ENCODE assay signal across 24 mouse cellular contexts in genomic region chr12:78923539-78924189, GRCm38 (mm10). TPM values are rescaled to one million over a fixed set of nuclear protein-coding genes. Genes with fewer than 3 reads are reported as not detected.
DNase-seq lines count a peak whose midpoint lies in the region; ATAC-seq and TF ChIP-seq lines count a peak whose summit lies in the region.
"Had no signal": no experiment of that assay in that cellular context is flagged by ENCODE, and none has a peak within 500 bp of the region (broad histone marks: within the 10 kb centered on the region; RNA-seq: fewer than 3 reads in every experiment).

No protein-coding gene starts in this region.

- no peak for ATAC-seq in cerebellum, adult (ENCODE audit: insufficient number of reproducible peaks, low FRiP score, low TSS enrichment)
- ATAC-seq: hindbrain, embryonic 16.5 days; intestine, postnatal 0 days had no signal

- H3K4me1 ChIP-seq in bone marrow macrophage, adult 2 months (ENCODE audit: control insufficient read depth, insufficient read depth, low read length), result peaks cover 26% of the 10 kb centered on the region

- peak; percentile 8 to 30 for DNase-seq in frontal cortex, adult 2 months (ENCODE audit: extremely low spot score in 1 of 2, low spot score in 1 of 2)
- DNase-seq in frontal cortex, postnatal 25 days (ENCODE audit: low spot score in 2 of 2), result no peak
- DNase-seq in lung, postnatal 36 days, result peak; percentile 13
- no peak for DNase-seq in lung, adult 18-20 months
- peak; percentile 36 for DNase-seq in skeletal muscle tissue, adult 2 months (ENCODE audit: low read depth, low spot score)
- DNase-seq in kidney, postnatal 4 days, result no peak
- DNase-seq: adrenal gland, adult 2 months; cerebellum, adult 11 months; cerebellum, postnatal 10 days; embryo, embryonic 11 days; gastrocnemius, postnatal 14 days; heart, adult 2 months; lung, postnatal 14 days; thymus, adult 18-20 months; thymus, postnatal 4 days had no signal

- no peak for TF ChIP-seq CTCF in bone marrow macrophage, adult 2 months (IDR thresholded peaks at IDR 0.05; ENCODE audit: low read depth, low read length)

- no peak for TF ChIP-seq POLR2A in bone marrow macrophage, adult 2 months (IDR thresholded peaks at IDR 0.05; ENCODE audit: borderline replicate concordance, low read depth, low read length)

- peak overlapping the region; percentile 89 for H3K27ac ChIP-seq in bone marrow macrophage, adult 2 months (ENCODE audit: insufficient read depth, low read depth, low read length)
- H3K27ac ChIP-seq: heart, adult 2 months; heart, embryonic 15.5 days; kidney, embryonic 15.5 days; limb, embryonic 13.5 days; liver, embryonic 15.5 days; midbrain, embryonic 10.5 days had no signal

- no peak overlapping the region for H3K4me3 ChIP-seq in bone marrow macrophage, adult 2 months (ENCODE audit: insufficient read depth, low read length)
- H3K4me3 ChIP-seq: heart, adult 2 months; heart, embryonic 15.5 days; kidney, embryonic 15.5 days; limb, embryonic 13.5 days; liver, embryonic 15.5 days; midbrain, embryonic 10.5 days had no signal

RNA-seq across cellular contexts. Expression of gene Plek2, which starts 16.9 kb away (rescaled TPM):
- polyA plus RNA-seq in frontal cortex, adult 2 months (2012; rRNA removed), result 0.14 and 0.17 TPM in 2 replicates
- not detected in 2 replicates for polyA plus RNA-seq in bone marrow macrophage, adult 2 months (2012; ENCODE audit: insufficient read depth, insufficient read length, missing spikeins)
- polyA plus RNA-seq: adrenal gland, adult 2 months had no signal

Comparison
In these comparisons a context has a peak if more than half of its experiments do, and no peak if none do; other contexts are left out.
1. DNase-seq: peak in frontal cortex, adult 2 months (2 of 2), lung, postnatal 36 days (single experiment) and skeletal muscle tissue, adult 2 months (single experiment); none in frontal cortex, postnatal 25 days (0 of 2), lung, adult 18-20 months (0 of 2) and kidney, postnatal 4 days (0 of 2).